Mouse (Mus musculus) kidney, postnatal 4 days (tissue): Measurements from ENCODE around the gene Hoxa1.
A peak's percentile ranks its signal among the peaks of the same experiment; 100 is the strongest.

Experiments
- DNase-seq, 2 experiments: peaks; one replicate each; pipeline ENCODE4 v3.0.0; 2021; ENCODE audit warnings: mixed read lengths in 2 of 2

The Hoxa1 gene

DNA sequence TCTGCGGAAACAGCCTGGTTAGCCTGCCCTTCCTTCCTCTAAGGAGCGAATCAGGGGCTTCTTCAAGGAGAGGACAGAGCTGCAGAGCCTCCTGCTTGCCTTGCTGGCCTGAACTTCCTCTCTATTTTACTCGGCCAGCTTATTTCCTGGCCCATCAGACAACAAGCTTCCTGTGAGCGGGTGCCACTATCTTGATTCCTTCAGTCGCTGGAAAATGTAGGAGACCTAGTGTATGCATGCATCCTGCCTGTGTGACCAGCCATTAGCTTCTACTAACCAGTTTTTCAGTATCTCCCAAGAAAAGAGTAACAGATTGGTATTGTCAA is 12.7 kb upstream of the Hoxa1 start:
- no peak for DNase-seq

DNA sequence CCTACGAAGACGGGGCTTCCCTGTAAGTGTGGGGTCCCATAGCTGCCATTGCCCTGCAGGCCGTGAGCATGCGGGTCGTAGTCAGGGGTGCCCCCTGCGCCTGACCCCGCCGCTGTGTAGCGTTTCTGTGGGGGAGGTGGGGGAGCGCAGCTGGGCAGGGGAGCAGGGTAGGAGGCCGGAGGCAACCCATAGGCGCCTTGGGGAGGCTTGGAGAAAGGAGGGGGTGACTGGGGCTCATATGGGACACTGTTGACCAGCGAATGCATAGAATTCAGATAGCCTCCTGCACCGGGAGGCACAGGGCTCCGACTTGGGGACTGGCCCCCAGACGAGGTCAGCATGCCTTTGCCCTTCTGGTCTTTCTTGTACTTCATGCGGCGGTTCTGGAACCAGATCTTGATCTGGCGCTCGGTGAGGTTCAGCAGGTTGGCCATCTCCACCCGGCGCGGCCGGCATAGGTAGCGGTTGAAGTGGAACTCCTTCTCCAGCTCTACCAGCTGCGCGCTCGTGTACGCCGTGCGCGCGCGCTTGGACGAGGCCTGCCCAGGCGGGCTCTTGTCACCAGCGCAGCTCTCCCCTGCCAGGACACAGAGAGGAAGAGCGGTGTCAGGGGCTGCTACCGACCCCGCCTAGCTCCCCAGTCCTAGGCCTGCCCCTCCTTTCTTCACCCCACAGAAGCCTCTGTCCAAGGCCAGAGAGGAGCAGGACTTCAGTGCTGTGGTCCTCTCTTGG is 12.2 kb upstream of the Hoxa1 start:
- peak; percentile 68 to 80 for DNase-seq

DNA sequence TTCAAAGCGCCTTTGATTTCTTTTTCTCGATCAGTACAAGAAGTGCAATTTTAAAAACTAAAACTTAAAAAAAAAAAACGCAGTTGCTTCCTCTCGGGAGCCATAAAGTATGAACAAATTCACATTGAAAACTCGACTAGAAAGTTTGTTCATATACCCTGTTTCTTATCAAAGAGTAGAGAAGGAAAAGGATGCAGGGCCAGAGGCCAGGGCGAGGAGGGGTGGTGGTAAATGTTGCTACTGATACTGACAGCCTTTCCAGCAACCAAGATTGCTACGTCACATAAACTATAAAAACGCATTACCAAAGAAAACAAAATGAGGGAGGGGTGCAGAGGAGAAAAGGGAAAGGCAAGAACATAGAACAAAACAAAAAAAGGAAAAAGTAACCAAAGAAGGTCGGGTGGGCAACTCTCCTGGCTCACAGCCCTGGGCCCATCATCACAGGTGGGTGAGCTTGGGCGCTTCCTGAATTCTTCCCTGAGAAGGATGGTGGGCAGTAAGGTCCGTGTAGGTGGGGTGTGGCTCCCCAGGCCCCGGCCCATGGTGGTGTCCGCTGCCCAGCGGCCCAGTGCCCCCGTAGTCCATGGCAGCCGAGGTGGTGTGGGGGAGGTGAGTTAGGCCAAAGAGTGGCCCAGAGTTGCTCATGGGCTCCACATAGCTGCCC is 11.5 kb upstream of the Hoxa1 start:
- peak; percentile 29 to 52 for DNase-seq

DNA sequence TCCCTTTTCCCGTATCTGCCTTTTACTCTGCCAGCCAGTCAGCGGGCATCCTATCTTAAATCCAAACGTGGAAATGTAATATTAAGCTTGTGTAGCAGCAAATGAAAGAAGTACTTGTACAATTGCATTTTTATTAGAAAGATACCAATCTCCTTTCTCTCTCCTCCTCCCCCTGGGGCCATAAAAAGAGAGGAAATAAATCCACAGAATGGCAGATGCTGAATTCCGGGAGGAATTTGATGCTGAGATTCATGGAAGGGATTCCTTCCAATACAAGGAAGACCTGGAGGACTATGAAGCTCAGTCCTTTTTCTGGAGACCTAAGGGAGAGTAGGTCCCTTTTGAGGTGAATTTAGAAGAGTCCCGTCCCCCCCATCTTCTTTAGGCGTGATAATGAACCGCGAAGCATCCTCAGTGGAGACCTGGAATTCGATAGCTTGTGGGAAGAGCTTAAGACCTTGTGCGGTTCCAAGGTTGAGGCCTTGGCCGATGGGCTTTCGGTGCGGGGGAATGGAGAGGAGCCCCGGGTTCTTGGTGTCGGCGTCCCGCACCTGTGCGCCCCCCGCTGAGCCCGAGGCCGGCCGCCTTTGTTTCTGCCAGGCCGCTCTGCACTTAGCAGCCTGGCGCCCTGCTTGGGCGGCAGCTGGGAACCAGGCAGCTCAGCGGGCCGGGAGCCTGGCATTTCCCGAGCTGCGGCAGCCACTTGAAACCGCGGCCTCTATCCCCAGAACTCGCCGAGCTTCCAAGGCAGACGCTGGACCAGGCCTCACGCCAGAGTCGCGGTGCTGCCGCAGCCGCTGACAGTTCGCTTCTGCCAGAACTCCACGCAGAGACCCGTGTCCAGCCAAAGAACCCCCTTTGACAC is 10.3 kb upstream of the Hoxa1 start:
- DNase-seq: peak; percentile 67 to 76

DNA sequence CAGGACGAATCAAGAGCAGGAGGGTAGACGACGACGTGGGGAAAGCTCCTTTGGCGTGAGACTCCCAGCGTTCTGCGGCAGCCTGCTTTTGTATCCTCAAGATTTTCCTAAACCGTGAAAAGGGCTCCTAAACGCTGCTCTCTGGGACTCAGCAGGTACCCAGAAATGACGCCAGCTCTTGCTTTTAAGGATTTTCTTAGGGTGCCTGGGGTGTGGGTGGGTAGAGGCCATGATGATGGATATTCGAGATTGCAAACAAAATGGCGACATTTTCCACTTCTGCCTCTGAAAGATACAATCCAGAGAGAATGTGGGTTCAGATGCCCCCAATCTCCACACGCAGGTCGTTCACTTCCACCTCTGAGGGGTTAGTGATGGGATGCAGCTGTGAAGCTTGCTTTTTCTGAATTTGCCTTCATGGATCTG is 9.6 kb upstream of the Hoxa1 start:
- peak in 1 of 2 experiments; percentile 30 for DNase-seq

DNA sequence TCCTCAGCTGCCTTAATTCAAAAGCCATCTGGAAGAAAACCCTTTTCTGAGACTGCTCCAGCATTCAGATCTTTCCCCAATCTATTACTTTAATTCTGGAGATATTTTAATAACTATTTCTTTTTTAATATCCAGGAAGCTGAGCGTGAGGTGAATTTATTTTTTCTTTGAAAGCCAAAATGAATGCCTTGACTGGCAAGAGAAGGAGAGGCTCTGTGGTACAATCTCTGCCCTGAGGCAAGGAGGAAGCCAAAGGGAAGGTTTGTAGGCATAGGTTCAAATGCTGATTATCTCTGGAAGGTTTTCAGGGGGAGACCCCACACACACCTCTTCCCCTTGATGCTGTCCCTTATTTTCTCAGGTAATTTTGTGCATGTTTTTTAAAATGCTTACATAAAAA is 9.1 kb upstream of the Hoxa1 start:
- no peak for DNase-seq

DNA sequence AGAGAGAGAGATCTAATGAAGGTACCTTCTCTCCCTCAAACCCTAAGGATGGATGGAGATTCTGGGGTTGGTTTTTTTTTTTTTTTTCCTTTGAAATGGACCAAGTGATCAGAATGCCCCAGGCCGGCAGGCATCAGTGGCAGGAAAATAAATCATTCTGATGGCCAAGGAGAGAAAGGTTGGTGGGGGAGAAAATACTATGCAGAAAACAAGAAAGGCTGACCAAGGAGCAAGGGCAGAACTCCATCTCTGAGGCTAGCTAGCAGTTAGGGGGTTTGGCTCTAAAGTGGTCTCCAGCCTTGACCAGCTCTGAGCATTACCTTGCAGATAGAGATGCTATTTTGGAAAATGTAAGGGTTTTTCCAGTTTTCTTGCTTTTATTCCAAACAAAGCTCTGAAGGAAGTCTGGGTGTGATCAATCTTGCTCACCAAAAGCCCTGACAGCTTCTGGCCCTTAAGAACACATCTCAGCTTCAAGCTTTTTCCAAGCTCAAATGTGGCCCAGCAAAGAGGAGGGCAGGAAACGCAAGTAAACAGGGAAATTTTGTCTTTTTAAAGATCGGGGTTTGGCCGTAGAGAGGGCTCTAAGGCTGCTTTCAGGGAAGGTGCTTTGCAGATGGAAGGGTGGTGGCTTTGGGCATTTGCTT is 8.4 kb upstream of the Hoxa1 start:
- peak in 1 of 2 experiments; percentile 50 for DNase-seq

DNA sequence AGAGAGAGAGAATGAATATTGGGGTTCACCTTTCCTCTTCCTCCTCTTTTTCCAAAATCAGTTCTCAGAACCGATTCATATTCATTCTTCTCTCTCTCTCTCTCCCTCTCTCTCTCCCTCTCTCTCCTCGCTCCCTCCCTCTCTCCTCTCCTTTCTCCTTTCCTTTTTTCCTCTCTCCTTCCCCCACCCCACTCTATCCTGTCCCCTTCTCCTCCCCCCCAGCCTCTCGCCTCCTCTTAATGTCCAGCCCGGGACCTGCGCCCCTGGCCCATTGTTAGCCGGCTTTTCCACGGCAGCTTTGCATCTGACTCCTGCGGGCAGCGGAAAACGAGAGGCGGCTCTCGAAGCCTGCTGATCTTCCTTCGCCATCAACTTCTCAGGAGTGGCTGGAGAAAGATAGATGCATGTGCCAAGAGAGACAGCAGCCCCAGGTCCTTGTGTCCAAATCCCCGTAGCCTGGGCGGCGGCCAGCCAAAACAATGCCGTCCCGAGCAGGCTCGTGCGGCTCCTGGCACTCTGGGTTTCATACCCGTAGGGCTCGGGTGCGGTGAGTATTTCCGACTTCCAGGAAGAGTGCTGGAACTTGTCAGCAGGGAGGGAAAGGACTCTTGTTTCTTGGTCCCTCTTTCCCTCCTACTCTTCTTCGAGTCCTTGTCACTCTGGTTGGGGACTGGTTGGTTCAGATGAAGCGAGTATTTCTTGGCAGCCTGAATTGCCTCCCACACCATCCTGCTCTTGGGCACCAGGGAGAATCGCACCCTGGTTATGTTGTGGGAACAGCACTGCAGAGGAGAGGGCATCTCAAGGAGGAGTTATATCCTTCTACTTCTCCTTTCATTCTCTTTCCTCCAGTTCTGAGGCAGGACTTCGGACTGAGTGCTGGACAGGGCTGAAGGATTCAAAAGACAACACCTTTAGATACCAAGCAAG is 7.6 kb upstream of the Hoxa1 start:
- DNase-seq: peak; percentile 66 to 73

DNA sequence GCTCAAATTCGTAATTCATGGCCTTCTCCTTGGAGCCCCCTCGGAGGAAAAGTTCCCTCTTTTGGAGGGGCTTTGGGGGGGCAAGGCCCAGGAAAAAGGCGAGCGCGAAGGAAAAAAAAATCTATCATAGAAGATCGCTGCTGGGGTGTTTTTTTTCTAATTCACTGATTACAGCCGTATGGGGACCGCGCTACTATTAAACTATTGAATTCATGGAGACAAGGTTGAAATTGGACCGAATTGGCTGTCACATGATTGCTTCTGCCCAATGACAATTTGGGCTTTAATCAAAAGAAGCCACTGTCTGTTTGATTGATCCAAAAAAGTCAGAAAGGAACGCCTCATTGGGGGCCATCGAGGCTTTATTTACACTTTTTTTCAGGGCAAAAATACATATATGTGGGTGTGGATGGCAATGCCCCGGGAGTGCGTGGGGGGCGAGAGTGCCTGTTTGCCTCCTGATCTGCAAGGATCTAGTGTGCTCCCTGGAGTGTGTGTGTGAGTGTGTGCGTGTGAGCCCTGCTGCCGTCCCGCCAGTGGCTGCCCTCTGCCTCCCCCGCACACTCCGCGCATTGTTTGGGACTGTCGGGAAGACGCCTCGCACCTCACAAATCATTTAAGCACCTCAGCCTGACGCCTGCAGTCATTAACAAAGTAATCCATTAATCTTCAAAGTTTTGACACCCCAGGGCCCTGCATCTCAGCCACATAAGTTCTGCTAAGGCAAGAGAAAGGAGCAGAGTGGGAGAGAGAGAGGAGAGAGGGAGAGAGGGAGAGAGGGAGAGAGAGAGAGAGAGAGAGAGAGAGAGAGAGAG is 6.7 kb upstream of the Hoxa1 start, which contains the start of gene Hoxa2:
Gene Hoxa2 (minus strand): TSS at position 206 of the 815 bp plus-strand sequence.
- DNase-seq: peak; percentile 76 to 84

DNA sequence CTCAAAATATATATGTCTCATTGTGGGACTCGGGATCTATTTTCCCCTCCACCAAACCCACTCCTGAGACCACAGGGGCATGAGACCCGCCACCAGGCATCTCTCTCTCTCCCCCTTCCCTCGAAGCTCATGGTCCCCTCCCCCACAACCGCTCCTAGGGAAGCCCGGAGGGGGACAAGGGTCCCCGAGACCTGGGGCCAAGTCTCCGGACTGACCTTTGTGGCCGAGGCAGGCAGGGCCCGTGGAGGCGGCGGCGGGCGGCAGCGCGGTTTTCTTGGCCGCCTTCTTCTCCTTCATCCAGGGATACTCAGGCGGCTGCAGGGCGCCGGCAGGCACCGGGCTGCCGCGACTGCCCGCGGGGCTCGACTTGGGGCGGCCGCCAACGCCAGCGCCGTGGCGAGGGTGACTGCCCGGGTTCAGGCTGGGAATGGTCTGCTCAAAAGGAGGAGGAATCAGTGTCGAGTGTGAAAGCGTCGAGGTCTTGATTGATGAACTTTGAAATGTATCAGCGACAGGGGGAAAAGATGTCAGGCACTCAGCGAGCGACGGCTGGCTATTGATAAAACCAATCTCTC is 6.0 kb upstream of the Hoxa1 start:
- DNase-seq: peak; percentile 61 to 71

DNA sequence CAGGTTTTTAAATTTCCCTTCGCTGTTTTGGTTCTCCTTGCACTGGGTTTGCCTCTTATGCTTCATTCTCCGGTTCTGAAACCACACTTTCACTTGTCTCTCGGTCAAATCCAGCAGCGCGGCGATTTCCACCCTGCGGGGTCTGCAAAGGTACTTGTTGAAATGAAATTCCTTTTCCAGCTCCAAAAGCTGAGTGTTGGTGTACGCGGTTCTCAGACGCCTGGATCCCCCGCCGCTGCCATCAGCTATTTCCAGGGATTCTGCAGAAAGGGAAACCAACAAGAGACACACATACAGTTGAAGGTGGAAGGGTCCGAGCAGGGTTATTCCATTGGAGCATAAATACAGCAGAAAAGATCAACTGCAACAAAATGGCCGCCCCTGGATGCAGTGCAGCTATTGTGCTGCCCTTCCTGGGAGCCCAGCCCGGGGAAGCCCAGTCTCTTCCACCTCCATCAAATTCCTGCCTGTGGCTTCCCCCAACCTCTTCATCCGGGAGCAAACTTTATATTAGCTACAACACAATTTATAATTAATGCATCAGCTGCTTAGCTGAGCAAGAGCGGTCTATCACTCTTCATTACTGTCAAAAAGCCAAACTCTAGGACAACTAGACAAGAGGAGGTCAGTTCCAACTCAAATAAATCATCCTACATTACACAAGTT is 5.4 kb upstream of the Hoxa1 start:
- peak; percentile 61 to 71 for DNase-seq

DNA sequence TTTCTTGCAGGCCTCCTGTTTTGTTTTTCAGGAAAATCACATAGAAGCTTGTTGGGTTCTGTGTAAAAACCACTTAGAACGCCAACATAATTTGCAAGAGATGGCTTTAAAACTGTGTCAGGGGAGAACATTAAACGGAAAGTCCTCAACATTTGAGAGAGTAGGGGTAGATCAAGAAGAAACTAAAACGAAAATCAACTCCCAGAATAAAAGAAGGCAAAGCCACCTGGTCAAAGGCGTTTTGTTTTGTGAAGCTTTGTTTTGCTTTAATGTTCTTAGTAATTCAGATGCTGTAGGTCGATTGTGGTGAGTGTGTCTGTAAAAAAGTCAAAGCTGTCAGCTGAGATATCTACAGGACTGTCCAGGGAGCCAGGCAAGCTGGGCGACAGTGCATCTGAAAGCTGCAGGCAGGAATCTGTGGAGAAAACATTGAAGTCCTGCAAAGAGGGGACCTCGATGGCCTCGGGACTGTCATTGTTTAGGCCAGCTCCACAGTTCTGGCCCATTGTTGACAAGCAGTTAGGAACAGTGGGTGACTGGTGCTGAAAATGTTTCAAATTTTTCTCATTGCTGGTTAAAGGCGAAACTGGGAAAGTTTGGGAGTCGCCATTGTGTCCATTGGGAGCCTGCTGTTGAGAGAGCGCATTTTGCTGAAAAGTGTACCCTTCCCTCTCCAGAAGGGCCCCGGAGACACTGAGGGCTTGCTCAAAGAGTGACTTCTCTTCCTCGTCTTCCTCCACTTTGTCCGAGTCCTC is 4.7 kb upstream of the Hoxa1 start:
- DNase-seq: peak in 1 of 2 experiments; percentile 51

DNA sequence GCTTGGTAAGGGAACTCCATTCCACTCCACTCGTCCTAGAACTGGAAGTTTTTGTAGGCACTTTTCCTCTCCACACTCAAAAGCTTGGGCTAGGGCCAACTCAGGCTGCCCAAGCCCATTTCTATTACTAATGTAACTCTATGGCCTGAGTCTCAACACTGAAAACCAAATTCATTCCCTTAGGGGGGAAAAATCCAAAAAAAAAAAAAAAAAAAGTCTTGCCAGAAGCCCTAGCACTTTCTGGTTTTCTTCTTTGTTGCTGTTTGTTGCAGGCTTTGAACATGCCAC is 3.9 kb upstream of the Hoxa1 start:
- peak in 1 of 2 experiments; percentile 29 for DNase-seq

DNA sequence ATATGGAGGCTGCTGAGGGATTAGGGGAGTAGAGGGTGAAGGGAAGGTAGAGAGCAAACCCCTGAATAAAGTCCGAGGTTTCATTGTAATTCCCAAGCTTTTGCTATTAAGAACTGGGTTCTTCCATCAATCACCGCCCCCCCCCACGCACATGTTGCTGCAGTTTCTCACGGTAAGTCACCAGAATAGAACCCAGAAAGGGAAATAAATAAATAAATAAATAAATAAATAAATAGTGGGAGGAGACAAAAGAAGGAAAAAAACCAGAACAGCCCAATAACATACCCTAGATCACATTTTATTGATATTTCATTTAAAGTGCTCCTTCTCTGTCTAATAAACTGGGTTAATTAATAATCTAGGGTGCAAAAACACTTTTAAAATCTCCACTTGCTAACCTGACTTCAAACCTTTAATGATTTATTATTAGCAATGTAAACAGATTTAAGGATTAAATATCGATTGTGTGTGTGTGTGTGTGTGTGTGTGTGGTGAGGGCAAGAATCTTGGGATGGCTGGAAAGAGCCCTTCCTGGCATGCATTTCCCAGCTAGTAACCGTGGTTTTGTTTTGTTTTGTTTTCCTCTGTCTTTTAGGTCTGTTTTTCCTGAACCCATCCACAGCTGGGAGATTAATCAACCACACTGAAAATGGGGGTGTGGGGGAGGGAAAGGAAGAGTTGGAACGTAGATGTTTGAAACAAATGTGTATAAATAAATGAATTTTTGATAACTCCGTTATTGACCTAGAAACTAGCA is 3.4 kb upstream of the Hoxa1 start:
- peak in 1 of 2 experiments; percentile 17 for DNase-seq

DNA sequence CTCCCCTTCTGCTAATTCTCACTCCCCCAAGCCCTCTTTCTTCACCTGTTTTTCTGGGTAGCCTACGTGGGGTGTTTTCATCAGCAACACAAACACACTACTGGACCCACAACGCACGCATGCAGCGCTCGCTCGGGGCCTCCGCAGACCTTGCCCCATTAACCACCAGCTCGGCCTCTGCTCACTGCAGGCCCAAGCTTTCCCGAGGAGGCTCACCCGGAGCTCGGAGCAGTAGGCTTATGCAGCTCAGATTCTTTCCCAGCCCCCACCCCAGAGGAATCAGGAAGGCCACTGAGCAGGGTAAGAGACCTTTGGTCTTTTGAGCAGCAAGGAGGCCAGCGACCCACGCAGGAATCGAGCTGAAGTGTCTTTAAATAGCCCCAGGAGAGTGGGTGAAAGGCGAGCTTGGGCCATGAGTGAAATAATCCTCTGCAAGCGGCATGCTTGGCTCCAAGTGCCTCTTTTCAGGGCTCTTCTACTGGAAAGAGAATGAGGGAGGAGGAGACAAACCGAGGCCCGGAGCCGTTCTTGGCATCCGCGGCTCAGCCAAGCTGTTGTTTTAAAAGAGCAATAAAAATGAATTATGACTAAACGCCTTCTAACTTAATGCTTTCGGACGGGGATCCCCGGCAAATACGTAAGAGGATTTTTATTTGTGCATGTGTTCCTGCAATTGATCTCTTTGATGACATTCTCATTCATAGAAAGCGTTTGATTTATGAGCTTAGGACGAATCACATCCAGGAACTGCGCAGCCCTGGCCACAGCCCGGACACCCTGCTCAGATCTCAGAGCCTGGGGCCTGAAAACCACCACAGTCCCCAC is 2.6 kb upstream of the Hoxa1 start:
- peak; percentile 80 to 85 for DNase-seq

DNA sequence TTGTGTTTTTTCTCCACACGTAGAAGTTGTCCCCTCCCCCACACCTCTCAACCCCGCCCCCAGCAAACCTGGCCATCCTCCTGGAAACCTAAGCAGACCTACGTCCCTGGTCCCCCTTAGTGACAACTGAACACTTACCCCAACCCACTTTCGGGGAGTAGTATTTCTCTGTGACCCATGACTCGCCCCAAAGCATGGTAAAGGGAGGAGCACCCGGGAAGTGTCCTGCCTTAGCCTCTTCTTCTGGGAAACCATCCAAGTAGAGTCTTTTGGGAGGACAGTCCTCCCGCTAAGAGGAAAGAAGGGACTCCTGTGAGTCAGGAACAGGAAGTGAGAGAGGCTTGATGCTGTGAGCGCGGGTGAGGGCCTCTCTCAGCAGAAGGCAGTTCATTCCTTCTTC is 1.9 kb upstream of the Hoxa1 start:
- peak; percentile 32 to 54 for DNase-seq

DNA sequence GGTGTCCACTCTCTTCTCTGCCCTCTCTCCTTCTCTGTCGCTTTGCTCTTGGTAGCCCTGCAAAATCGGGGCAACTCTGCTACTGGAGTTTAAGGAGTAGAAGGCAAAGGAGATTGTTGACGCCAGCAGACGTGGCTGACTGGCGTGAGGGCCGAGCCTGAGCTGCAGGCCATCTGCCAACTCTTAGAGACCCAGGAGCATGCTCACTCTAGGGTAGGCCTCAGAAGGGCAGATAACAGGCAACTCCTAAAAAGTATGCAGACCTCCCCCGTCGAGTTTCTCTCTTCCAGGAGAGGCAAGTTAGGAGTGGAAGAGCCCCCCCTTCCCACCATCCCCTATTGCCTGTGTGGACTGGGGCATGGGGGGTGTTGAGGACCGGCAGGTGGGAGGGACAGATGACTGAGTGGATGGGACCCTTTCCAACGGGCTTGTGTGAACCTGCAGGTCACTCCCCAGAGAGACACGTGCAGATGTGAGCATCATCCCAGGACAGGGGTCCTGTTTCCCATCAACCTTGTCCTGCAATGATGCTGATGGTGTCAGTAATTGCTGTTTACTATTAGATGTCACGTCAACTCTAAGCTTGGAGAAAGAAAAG is 1.1 kb upstream of the Hoxa1 start:
- DNase-seq: peak; percentile 55 to 71
